Comparison of ENCODE assay signal across 17 mouse cellular contexts in genomic region chr6:112517572-112517971, GRCm38 (mm10). TPM values are rescaled to one million over a fixed set of nuclear protein-coding genes. Genes with fewer than 3 reads are reported as not detected.
"Had no signal": no experiment of that assay in that cellular context is flagged by ENCODE, and none has a peak within 500 bp of the region (broad histone marks: within the 10 kb centered on the region; RNA-seq: fewer than 3 reads in every experiment).

No protein-coding gene starts in this region.

- H3K4me2 ChIP-seq: neural tube, embryonic 13.5 days; neural tube, embryonic 15.5 days; stomach, embryonic 15.5 days had no signal

- H3K4me1 ChIP-seq: neural tube, embryonic 15.5 days; stomach, embryonic 15.5 days had no signal

- H3K27me3 ChIP-seq: stomach, embryonic 15.5 days had no signal

- H3K9me3 ChIP-seq: neural tube, embryonic 13.5 days; neural tube, embryonic 15.5 days; stomach, embryonic 15.5 days had no signal

- H3K9ac ChIP-seq: neural tube, embryonic 13.5 days; neural tube, embryonic 15.5 days; stomach, embryonic 15.5 days had no signal

- H3K36me3 ChIP-seq: neural tube, embryonic 13.5 days; neural tube, embryonic 15.5 days; stomach, embryonic 15.5 days had no signal

- H3K4me3 ChIP-seq: neural tube, embryonic 13.5 days; neural tube, embryonic 15.5 days; stomach, embryonic 15.5 days had no signal

- DNase-seq: retina, postnatal 1 day; right cerebral cortex, adult 18-20 months; right cerebral cortex, postnatal 14 days; right cerebral cortex, postnatal 25 days; right cerebral cortex, postnatal 4 days; spleen, adult 18-20 months; thymus, adult 18-20 months; thymus, adult 2 months; thymus, postnatal 14 days; thymus, postnatal 25 days; thymus, postnatal 36 days; thymus, postnatal 4 days had no signal

- H3K27ac ChIP-seq: neural tube, embryonic 13.5 days; neural tube, embryonic 15.5 days; stomach, embryonic 15.5 days; stomach, postnatal 0 days had no signal

RNA-seq across cellular contexts. Expression of gene Cav3, which starts 58.3 kb away (rescaled TPM):
- polyA plus RNA-seq: stomach, embryonic 14.5 days had no signal
